Mouse (Mus musculus) limb, embryonic 10.5 days (tissue): ENCODE measurements around the gene Corin. TPM values are rescaled to one million over a fixed set of nuclear protein-coding genes. Genes with fewer than 3 reads are reported as not detected.

Source experiments
- DNase-seq: peaks from one replicate; pipeline ENCODE4 v3.0.0-alpha.2; 2017; ENCODE audit warnings: low spot score
- H3K27ac ChIP-seq: fragments of 300-500 bp; sonication (generic); 2 replicates; pipeline ENCODE4 v1.5.1; 2016; ENCODE audit warnings: mild to moderate bottlenecking
- H3K27me3 ChIP-seq: fragments of 300-500 bp; sonication (generic); 2 replicates; pipeline ENCODE4 v1.6.1; 2016; ENCODE audit warnings: low read depth, mild to moderate bottlenecking; ENCODE audit not compliant: poor library complexity, severe bottlenecking
- H3K36me3 ChIP-seq: fragments of 300-500 bp; sonication (generic); 2 replicates; pipeline ENCODE4 v1.6.1; 2016; ENCODE audit warnings: mild to moderate bottlenecking, moderate library complexity
- H3K4me1 ChIP-seq: fragments of 300-500 bp; sonication (generic); 2 replicates; pipeline ENCODE4 v1.6.1; 2016
- H3K4me3 ChIP-seq: fragments of 300-500 bp; sonication (generic); 2 replicates; pipeline ENCODE4 v1.5.1; 2016; ENCODE audit warnings: mild to moderate bottlenecking, moderate library complexity
- H3K9me3 ChIP-seq: fragments of 300-500 bp; sonication (generic); replicated peaks from 2 replicates; pipeline ENCODE4 v1.6.1; 2016; ENCODE audit warnings: mild to moderate bottlenecking
- WGBS: fragments of 180-500 bp; shearing (Covaris S2); methylation state at CpG from one replicate; pipeline ENCODE4 v1.1.7; 2016; 5-methylcytosine and 5-hydroxymethylcytosine counted together
- polyA plus RNA-seq: library from polyadenylated mRNA; unstranded; fragments of >200 nt; fragmentation: Nextera tagmentation; extraction: Ambion mirVana; gene quantifications from 2 replicates; pipeline ENCODE4 v1.2.1, GENCODE M21; 2016

The Corin gene
- polyA plus RNA-seq, 1 experiment from 2014 or later: 0.48 TPM

GRCm38 (mm10) chr5:72425342-72426010, 78.8 kb downstream of the Corin start:
- DNase-seq: no peak
- no peak overlapping the region for H3K27ac ChIP-seq
- no peaks in the 10 kb centered on the region for H3K27me3 ChIP-seq
- no peaks in the 10 kb centered on the region for H3K36me3 ChIP-seq
- no peak overlapping the region for H3K4me3 ChIP-seq
- no peaks in the 10 kb centered on the region for H3K9me3 ChIP-seq
- no peaks in the 10 kb centered on the region for H3K4me1 ChIP-seq

GRCm38 (mm10) chr5:72411874-72412329, 92.4 kb downstream of the Corin start:
- H3K4me1 ChIP-seq: peaks cover 4% of the 10 kb centered on the region
- no peak for DNase-seq
- no peaks in the 10 kb centered on the region; the same call in 1 of the 2 replicates for H3K27me3 ChIP-seq
- no peaks in the 10 kb centered on the region for H3K36me3 ChIP-seq
- no peak overlapping the region for H3K4me3 ChIP-seq
- H3K9me3 ChIP-seq: no peaks in the 10 kb centered on the region
- 57% methylated on average over 10 of the region's 10 CpGs for WGBS
- no peak overlapping the region for H3K27ac ChIP-seq

GRCm38 (mm10) chr5:72410841-72411240, 93.4 kb downstream of the Corin start:
- H3K27me3 ChIP-seq: no peaks in the 10 kb centered on the region; the same call in 1 of the 2 replicates
- no peak overlapping the region for H3K4me3 ChIP-seq
- no peak overlapping the region for H3K27ac ChIP-seq
- H3K9me3 ChIP-seq: no peaks in the 10 kb centered on the region
- 96% methylated on average over 3 of the region's 3 CpGs for WGBS
- no peak for DNase-seq
- peaks cover 4% of the 10 kb centered on the region for H3K4me1 ChIP-seq
- no peaks in the 10 kb centered on the region for H3K36me3 ChIP-seq

GRCm38 (mm10) chr5:72403376-72403775, 100.9 kb downstream of the Corin start:
- no peak overlapping the region for H3K27ac ChIP-seq
- 86% methylated on average over 9 of the region's 9 CpGs for WGBS

GRCm38 (mm10) chr5:72402913-72403312, 101.4 kb downstream of the Corin start:
- no peak for DNase-seq
- H3K9me3 ChIP-seq: no peaks in the 10 kb centered on the region
- peaks cover 3% of the 10 kb centered on the region; the same call in 1 of the 2 replicates for H3K27me3 ChIP-seq
- H3K4me1 ChIP-seq: peaks cover 24% of the 10 kb centered on the region
- no peak overlapping the region for H3K27ac ChIP-seq
- H3K4me3 ChIP-seq: no peak overlapping the region
- WGBS: 58% methylated on average over 5 of the region's 5 CpGs
- no peaks in the 10 kb centered on the region for H3K36me3 ChIP-seq

More at GRCm38 (mm10) chr5:72403376-72403775, 100.9 kb downstream of the Corin start:
- no peak overlapping the region for H3K4me3 ChIP-seq
- no peak for DNase-seq
- H3K27me3 ChIP-seq: peaks cover 3% of the 10 kb centered on the region; the same call in 1 of the 2 replicates
- peaks cover 24% of the 10 kb centered on the region for H3K4me1 ChIP-seq
- no peaks in the 10 kb centered on the region for H3K36me3 ChIP-seq
- no peaks in the 10 kb centered on the region for H3K9me3 ChIP-seq

- H3K27ac ChIP-seq: peak overlapping the region; percentile 73
- H3K27me3 ChIP-seq: peaks cover 3% of the 10 kb centered on the region; the same call in 1 of the 2 replicates
- H3K36me3 ChIP-seq: no peaks in the 10 kb centered on the region
- H3K9me3 ChIP-seq: no peaks in the 10 kb centered on the region
- DNase-seq: no peak
- no peak overlapping the region for H3K4me3 ChIP-seq
- H3K4me1 ChIP-seq: peaks cover 24% of the 10 kb centered on the region
- 74% methylated on average over 10 of the region's 10 CpGs for WGBS
Observed at GRCm38 (mm10) chr5:72401778-72402177, 102.5 kb downstream of the Corin start.

- no peak overlapping the region for H3K4me3 ChIP-seq
- H3K9me3 ChIP-seq: no peaks in the 10 kb centered on the region
- no peaks in the 10 kb centered on the region for H3K36me3 ChIP-seq
- peaks cover 6% of the 10 kb centered on the region; the same call in 1 of the 2 replicates for H3K27me3 ChIP-seq
- WGBS: 90% methylated on average over 3 of the region's 3 CpGs
- H3K4me1 ChIP-seq: peaks cover 24% of the 10 kb centered on the region
- no peak for DNase-seq
- H3K27ac ChIP-seq: peak overlapping the region; percentile 73; the same call in 1 of the 2 replicates
Observed at GRCm38 (mm10) chr5:72401251-72401650, 103.0 kb downstream of the Corin start.

- 55% methylated on average over 1 of the region's 1 CpGs for WGBS
- Histone ChIP-seq H3K4me3 (no peak overlapping the region), H3K27me3 (no peaks in the 10 kb centered on the region), H3K9me3 (no peaks in the 10 kb centered on the region), H3K4me1 (no peaks in the 10 kb centered on the region), H3K36me3 (no peaks in the 10 kb centered on the region), H3K27ac (no peak overlapping the region)
- no peak for DNase-seq
Observed at GRCm38 (mm10) chr5:72382148-72382547, 122.1 kb downstream of the Corin start.

- Histone ChIP-seq H3K4me3 (no peak overlapping the region), H3K36me3 (no peaks in the 10 kb centered on the region), H3K27ac (no peak overlapping the region), H3K27me3 (no peaks in the 10 kb centered on the region), H3K9me3 (no peaks in the 10 kb centered on the region), H3K4me1 (no peaks in the 10 kb centered on the region)
- 85% methylated on average over 8 of the region's 8 CpGs for WGBS
- DNase-seq: no peak
Observed at GRCm38 (mm10) chr5:72380616-72381015, 123.7 kb downstream of the Corin start.

GRCm38 (mm10) chr5:72368004-72368403, 136.3 kb downstream of the Corin start:
- 92% methylated on average over 3 of the region's 3 CpGs for WGBS
- H3K4me3 ChIP-seq: no peak overlapping the region
- no peaks in the 10 kb centered on the region for H3K36me3 ChIP-seq
- DNase-seq: no peak
- H3K9me3 ChIP-seq: no peaks in the 10 kb centered on the region
- no peak overlapping the region for H3K27ac ChIP-seq
- no peaks in the 10 kb centered on the region for H3K4me1 ChIP-seq
- H3K27me3 ChIP-seq: no peaks in the 10 kb centered on the region

GRCm38 (mm10) chr5:72365801-72366200, 138.5 kb downstream of the Corin start:
- Histone ChIP-seq H3K4me1 (no peaks in the 10 kb centered on the region), H3K9me3 (no peaks in the 10 kb centered on the region), H3K4me3 (no peak overlapping the region), H3K27me3 (no peaks in the 10 kb centered on the region), H3K36me3 (no peaks in the 10 kb centered on the region), H3K27ac (no peak overlapping the region)
- DNase-seq: no peak
- 70% methylated on average over 4 of the region's 4 CpGs for WGBS

GRCm38 (mm10) chr5:72363838-72364237, 140.4 kb downstream of the Corin start:
- Histone ChIP-seq H3K27ac (no peak overlapping the region), H3K4me3 (no peak overlapping the region), H3K9me3 (no peaks in the 10 kb centered on the region), H3K36me3 (no peaks in the 10 kb centered on the region), H3K4me1 (no peaks in the 10 kb centered on the region), H3K27me3 (no peaks in the 10 kb centered on the region)
- no peak for DNase-seq
- WGBS: 88% methylated on average over 3 of the region's 3 CpGs

- Histone ChIP-seq H3K27me3 (no peaks in the 10 kb centered on the region), H3K9me3 (no peaks in the 10 kb centered on the region)
- 73% methylated on average over 4 of the region's 4 CpGs for WGBS
Observed at GRCm38 (mm10) chr5:72353746-72354145, 150.5 kb downstream of the Corin start.

More at GRCm38 (mm10) chr5:72353746-72354145, 150.5 kb downstream of the Corin start:
- Histone ChIP-seq H3K4me3 (no peak overlapping the region), H3K36me3 (no peaks in the 10 kb centered on the region), H3K27ac (no peak overlapping the region), H3K4me1 (no peaks in the 10 kb centered on the region)
- DNase-seq: no peak
